Mouse (Mus musculus): Measurements from ENCODE around the gene Dcp1a.

Gene Dcp1a

DNA sequence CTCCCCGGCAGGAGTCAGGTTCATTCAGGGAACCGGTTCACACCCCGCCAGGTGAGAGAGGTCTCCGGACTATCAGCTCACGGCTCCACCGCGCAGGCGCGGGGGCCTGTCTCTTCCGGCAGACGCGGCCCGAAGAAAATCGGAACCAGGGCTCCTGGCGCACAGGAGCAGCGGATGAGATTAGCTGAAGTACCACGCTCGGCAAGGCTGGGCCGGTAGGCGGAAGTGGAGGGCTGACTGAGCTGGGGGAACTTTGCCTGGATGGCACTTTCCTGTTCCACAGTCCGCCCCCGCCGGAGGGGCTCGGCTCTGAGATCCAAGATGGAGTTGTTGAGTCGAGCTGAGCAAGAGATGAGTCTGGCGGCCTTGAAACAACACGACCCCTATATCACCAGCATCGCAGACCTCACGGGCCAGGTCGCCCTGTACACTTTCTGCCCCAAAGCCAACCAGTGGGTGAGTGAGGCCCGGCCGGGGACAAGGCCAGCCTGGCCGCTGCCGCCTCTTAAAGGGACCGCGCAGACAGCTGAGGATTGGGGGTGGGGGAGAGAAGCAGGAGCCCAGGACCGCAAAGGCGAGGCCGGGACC lies at the start of gene Dcp1a:
Dcp1a (plus strand) TSS at position 175 of the 588 bp plus-strand sequence.
- peak; percentile 99 for DNase-seq

DNA sequence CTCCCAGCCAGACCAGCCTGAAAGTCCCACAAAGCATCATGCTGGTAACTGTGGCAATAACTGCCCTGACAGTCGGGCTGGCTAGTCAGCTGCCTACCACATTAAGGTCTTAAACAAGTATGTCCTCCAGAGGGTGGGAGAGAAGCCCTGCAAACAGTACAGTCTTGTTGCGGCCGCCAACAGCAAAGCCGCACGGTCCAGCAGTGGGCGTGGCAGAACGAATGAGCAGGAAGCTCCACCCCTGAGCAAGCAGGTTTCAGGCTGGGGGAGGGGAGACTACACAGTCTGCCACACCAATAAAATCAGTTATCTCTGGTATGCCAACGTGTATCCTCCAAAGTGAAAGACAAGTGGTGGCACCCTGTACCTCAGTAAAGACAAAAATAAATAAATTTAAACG lies 49.7 kb upstream of the Dcp1a start:
- DNase-seq: peak; percentile 90

DNA sequence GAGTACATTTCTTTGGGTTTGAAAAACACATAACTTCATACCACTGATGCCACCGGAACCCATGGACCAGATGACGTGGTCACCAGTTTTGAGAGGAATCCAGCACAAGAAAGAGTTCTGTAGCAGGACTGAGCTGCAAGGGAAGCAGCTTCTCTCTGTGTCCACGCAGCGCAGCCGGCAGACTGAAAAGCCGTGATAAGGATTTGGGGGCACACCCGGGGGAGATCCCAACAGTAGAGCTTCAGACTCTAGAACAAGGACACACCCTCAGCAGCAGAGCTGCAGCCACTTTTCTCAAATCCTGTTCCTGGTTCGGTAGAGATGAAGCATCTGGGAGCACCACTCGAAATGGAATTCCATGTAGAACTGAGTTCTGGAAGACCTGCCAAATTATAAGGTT lies 49.3 kb upstream of the Dcp1a start:
- DNase-seq: peak; percentile 81

DNA sequence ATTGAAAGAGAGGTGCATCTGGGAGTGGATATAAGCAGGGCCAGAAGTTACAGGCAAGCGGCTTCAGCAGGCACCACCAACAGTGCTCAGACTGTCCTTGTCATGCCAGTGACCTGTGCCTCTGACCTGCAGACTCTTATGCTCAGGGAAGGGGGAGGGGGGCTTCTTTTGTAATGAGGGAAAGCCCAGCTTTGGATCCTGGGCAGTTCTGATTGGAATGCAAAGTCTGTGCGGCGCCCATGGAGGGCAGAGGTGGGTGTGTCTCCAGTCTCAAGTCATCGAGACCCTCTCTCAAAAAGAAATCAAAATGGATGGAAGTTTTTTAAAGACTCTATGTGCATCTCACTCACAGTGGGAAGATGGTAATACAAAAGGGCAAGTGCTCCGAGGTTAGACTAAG lies 48.9 kb upstream of the Dcp1a start:
- DNase-seq: peak; percentile 70

DNA sequence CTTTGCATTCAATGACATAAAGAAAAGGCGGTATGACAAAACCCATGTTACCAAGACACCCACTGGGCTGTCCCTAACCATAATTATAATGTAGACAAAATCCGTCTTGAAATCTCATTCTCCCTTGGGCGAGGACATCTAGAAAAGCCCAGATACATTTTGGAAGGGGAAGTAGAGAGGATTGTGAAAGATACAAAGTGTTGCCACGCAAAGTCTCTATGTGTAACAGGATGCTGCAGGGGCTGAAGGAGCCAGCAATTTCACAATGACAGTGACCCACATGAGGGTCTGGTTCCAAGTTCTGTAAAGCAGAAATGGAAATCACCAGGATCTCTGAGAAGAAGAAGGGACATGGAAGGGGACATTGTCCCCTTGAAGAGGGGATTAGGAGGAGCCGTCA lies 44.0 kb upstream of the Dcp1a start:
- peak; percentile 89 for DNase-seq

DNA sequence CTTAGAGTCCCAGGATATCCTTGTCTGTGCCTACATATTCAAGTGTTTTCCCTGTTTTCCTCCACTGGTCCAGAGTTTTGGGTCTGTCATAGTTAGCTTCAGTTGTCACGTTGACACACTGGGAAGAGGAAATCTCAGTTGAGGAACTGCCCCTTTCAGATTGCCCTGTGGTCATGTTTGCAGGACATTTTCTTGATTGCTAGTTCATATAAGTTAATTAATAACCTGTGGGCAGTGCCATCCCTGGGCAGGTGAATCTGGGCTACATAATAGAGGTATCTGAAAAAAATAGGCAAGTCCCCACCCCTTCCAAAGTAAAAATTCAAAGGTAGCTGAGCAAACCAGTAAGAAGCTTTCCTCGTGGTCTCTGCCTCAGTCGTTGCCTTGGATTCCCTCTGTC lies 39.4 kb upstream of the Dcp1a start:
- peak; percentile 27 for DNase-seq

DNA sequence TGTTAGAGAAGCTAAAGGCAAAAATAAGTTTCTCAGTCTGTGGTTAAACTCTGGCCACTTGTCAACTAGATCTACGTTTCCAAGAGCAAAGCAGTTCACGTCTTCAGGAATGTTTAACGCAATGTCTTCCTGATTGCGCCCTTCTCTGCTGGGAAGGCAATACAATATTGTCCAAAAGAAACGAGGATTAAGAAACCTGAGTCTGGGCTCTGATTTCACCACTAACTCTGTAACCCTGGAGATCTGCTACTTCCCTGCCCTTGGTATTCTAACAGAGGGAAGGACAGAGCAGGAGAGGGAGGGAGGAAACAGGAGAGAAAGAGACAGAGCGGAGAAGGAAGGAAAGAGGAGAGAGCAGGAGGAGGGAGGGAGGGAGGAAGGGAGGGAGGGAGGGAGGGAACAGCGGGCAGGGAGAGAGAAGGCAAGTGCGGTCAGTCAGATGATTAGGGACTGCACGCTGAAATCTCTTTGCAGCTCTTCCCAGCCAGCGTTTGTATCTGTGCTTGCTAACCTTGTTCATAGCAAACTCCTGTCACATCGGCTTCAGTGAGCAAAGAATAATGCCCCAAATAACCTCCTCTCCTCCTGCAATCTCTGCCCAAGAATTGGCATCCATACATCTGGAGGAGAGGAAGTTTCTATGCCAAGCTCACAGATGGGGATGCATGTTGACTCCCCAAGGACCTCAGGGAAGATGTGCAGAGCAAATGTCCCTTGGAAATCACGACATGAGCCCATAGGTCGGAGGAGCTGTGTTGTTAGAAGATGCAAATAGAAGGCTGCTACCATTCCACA lies 23.3 kb upstream of the Dcp1a start:
- no peak for DNase-seq

DNA sequence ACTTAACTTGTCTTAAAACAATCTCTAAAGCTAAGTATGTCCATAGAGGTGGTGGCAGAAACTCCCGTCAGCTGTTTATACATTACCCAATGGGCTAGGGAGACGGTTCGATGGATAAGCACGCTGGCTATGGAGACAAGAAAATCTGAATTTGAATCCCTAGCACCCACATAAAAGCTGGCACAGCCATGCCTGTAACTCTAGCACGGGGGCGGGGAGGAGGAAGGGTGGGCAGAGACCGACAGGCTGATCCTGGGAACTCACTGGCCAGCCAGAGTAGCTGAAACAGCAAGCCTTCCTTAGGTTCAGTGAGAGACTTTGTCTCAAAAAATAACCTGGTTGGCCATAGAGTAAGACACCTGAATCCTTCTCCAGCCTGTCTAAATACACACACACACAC lies 21.9 kb upstream of the Dcp1a start:
- DNase-seq: peak; percentile 89

DNA sequence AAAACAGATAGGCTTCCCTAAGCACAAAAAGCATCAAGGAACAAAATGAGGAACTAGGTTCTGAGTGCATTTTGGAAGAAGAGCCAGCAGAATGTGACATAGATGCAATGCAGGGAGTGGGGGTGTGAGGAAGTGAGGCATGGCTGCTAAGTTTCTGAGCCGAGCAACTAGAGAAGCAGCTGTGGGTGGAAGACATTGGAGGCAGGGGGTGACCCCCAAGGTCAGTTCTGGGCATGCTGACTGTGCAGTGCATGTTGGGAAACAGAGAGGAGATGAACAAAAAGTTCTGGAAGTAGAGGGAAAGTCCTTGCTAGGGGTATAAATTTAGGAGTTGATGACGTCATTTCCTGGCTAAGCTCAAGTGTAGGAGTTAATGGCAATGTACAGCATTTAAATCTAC lies 21.4 kb upstream of the Dcp1a start:
- DNase-seq: peak; percentile 93

DNA sequence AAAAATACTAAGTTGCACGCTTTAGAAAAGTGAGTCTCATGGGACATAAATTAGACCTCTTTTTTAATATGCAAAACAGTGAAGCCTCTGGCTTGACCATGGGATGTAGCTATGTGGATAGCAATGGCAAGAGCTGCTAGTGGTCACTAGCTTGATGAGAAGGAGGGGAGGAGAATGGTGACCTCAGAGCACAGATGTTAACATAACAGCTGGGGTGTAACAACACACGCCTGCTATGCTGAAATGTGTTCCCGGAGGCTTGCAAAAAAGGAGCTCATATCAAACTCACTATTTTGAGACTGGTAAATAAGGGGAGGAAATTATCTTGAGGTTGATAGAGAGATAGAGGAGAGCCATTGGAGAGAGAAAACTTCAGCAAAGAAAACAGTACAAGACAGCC lies 20.5 kb upstream of the Dcp1a start:
- DNase-seq: peak; percentile 93

DNA sequence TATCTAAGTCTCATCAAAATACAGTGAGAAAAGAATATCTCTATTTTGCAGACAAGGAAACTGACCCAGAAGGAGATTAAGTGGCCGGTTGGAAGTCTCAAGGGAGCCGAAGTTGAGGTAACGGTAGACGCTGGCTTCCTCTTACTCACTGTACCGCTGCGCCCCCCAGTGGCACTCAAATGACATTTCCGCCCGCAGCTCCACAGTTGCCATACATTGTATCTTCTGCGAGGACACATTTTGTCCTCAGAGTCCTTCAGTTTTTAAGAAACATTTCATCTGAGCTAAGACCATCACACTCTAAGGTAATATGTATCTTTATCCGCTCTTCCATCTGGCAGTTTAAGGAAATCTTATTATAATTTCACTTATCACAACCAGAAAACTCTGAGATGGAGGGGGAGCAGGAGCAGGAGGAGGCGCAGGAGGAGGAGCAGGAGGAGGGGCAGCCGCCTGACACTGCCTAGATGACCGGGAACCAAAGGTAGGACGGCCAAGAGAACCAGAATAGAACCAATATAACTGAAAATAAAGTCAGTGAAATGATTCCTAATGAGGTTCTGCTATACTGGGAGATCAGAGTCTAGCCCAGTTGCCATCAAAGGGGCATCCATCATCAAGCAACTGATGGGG lies 19.3 kb upstream of the Dcp1a start:
- peak; percentile 91 for DNase-seq

DNA sequence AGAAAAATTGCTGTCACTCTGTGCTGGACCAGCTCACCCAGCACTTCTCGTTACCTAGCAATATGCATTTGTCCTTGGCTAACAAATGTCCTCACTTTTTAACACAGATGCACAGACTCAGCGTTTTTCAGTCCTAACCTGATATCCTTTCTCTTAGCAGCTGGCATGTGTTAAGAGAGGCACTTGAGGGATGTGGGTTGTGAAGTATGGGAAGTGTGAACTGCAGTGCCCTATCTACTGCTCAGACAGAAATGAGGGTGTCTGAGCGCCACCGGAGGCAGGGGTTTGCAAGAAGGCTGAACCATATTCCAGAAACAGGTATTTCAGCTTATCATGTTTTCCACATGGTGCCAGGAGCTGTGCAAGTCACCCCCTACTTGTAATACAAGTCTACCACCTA lies 16.0 kb upstream of the Dcp1a start:
- no peak for DNase-seq

DNA sequence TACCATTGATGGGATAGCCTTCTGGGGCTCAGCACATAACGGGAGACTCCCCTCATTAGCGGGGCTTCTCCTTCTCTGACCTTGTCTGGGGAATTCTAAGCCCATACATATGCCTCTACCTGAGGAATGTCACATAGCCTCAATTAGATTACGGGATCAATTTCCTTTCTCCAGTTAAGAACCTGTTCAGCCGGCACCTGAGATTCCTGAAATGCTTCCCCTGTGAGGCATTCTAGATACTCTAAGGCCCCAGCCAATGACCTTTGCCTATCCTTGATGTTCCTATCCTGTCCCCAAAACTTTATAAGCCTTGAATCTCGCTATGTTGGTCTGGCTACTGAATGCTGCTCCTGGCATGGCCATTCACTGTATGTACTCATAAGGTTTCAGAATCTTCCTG lies 5.7 kb upstream of the Dcp1a start:
- DNase-seq: no peak

DNA sequence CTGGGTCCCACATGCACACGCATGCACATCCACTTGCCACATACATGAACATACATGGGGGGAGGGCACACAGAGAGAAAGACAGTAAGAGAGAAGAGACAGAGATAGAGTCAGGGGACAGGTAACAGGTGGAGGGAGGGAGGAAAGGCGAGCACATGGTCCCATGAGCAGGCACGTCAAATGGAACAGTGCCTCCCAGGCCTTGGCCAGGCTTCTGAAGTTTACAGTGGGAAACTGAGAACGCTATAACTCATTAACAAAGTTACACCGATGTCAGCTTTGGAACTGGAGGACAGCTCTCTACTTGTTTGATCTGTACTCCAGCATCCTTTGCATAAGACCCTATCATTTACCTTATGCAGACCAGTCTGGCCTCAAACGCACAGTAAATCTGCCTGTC lies 4.9 kb upstream of the Dcp1a start:
- DNase-seq: no peak

DNA sequence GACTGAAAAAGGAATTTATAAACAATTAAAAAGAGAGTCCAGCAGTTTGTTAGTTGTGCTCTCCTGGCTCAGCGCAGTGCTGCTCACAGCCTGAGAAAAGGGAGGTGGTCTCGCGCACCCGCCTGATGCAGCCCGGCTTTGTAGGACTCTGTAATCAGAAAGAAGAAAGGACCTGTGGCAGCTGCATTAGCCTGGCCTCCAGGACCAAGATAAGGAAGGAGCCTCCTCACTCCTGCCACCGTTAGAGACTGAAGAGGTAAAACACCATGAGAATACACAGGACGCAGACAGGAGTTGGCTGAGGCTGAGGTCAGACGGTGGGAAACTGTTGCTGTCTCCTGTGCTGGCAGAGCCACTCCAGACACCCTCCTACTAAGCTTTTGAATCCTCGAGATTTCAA lies 12.0 kb downstream of the Dcp1a start, which contains the start of gene Cacna1d:
Cacna1d (minus strand) TSS at position 114 of the 400 bp plus-strand sequence.
- peak; percentile 82 for DNase-seq

DNA sequence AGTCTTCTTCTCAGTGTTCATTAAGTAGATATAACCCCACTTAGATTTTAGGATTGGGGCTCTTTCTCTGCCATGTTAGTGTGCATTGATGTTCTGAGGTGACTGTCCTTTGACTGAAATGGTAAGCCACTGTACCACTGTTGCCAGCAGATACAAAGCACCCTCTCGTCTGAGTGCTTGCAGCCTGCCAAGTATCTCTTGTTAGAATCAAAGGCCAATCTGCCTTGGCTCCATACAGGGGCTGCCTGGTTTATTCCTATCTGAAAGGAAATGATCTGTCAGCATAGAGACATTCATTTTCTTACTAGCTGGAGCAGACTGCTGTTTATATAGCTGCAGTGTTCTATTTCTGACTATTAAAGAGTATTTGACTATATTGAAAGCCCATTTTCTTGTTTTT lies 13.9 kb downstream of the Dcp1a start:
- peak; percentile 61 for DNase-seq

DNA sequence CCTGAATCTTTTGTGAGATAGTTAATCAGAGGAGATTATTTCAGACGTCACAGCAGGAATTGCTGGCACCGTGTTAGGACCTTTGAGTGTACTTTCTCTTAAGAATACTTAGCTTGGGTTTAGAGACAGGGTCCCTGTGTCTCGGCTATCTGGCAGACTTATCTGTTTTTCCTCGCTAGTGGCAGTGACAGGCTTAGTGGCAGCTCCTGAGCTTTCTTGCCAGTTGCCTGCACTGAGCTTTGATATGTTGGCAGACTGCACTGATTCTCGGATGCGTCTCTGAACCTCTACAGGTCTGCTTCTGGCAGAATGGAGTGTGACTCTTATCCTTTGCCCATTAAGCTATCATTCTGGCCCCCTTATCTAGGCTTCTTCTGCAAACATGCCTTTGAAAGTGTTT lies 15.7 kb downstream of the Dcp1a start:
- DNase-seq: peak; percentile 82

DNA sequence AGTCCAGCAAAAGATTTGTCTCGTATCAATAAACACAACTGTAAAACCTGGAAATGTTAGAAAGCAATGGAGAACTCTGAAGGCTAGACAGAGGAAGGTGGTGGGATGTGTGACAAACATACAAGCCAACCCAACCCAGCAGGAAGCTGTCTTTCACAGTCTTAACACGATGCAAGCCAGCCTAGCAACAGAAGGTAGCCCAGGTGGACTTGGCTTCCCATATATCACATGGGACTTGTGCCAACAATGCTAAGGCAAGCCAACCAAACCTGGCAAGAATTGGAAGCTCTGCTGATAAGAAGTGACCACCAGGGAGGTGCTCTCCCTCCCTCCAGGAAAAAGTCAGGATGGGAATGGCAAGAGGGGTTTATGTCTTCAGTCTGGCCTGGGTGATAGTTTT lies 18.9 kb downstream of the Dcp1a start:
- peak; percentile 63 for DNase-seq

DNA sequence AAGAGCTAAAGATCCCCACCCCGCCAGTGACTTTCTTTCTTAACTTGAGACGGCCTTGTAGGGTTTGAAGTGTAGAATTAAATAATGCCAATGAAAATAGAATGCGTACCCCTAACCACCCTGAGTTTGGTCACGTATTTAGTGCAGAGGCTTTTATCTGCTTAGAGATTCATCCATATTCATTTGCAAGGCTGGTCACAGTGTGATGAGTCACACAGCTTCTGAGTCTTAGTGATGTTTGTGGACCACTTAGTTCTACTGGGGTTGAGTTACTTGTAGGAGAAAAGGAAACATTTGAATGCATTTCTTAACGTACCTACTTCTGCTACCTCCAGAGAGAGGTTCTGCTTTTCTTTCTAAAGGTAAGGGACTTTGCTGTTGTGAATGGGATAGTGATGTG lies 25.7 kb downstream of the Dcp1a start:
- peak; percentile 2 for DNase-seq

DNA sequence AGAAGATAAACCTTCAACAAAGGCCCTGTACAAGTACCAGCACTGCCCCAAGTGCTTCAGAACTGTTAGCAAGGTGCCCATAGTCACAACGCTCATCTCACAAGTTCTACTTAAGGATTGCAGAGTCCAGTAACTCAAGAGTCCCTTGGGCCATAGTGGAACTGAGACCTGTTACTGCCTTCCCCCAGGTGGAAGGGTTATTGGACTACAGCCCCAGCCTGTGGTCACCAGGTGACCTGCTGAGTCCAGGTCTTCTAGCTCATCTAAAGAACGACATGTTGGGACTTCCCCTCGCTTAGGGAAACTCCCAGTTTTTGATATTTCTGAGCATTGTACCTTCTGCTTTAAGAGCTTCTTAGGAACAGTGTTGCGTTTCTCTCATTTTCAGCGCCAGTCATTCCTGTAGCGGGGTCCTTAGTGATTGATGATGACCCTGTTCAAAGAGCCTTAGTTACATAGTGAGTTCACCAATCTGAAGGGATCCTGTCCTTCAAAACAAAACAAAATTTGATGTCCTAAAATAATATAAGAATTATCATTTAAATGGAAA lies 31.0 kb downstream of the Dcp1a start:
- peak; percentile 68 for DNase-seq

DNA sequence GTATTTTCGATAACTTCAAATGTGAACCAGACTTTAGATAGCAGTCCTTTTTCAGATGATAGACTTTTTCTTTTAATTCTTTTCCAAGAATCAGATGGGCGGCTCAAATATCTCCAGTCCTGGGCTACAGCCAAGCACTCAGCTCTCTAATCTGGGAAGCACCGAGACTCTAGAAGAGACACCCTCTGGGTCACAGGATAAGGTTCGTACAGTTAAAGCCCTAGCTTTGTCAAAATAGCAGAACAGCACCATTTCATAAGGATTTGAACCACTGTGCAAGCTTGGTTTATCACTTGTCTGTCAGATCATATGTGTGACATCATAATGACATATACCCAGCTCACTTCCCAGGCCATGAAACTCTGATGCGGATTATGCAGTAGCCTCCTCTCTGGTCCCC lies 33.6 kb downstream of the Dcp1a start:
- no peak for DNase-seq

DNA sequence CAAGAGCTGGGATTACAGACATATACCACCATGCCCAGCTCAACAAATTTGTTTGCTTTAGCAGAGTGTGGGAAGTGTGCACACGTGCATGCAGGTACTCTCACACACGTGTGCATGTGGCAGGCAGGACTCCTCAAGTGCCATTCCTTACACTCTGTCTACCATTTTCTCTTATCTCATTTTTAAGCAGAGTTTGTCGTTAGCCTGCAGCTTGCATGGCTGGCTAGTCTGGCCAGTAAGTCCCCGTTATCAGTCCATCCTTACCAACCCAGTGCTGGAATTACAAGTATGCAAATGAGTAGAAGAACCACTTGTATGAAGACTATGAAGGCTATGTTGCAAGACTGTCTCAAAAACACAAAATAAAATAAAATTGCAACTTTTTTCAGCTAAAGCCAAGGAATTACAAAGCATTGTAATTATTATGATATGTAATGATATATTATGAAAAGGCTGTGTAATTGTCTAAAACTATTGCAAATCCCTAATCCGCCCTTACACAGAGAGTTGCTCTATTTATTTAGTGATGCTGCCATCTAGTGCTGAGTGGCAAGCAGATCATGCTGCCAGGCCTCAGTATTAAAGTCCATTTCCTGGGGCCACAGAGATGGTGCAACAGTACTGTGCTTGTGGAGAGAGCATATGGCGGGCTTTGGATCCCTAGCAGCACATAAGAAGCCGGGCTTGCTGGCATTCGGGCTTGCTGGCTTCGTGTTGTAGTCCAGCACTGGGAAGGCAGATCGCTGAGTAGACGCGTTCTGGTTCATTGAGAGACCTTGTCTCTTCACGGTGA lies 36.8 kb downstream of the Dcp1a start:
- DNase-seq: no peak

DNA sequence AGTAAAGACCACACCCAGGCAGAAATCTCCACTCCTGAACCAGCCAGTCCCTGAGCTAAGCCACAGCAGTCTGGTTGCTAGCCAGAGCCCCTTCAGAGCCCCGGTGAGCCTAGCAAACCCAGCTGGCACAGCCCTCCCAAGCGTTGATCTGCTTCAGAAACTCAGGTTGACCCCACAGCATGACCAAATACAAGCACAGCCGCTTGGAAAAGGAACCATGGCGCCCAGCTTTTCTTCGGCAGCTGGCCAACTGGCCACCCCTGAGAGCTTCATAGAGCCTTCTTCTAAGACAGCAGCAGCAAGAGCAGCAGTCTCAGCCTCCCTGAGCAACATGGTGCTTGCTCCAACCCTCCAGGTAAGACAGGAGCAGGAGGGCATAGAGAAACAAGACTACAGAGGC lies 40.0 kb downstream of the Dcp1a start:
- DNase-seq: no peak

Data from heart, adult 11 months (tissue).